ENCODE assay signal across 8 mouse cellular contexts in the genomic region with DNA sequence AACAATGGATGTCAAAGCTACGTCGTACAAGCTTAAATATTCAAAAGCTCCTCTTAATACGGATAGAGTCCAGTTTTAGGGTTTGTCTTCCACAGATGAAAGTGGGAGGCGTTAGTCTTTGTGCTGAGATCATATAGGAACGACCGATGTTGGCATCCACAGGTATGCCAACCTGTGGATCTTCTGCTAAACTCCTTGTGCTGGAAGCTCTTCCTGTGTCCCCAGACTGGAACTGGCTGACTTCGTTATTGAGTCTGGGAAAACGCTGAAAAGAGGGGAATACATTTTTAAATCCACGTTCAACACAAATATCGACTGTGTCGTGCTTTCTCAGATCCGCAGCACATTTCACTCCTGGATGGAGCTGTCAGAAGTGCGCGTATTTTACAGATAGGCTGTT. TPM values are rescaled to one million over a fixed set of nuclear protein-coding genes. Genes with fewer than 3 reads are reported as not detected.
DNase-seq lines count a peak whose midpoint lies in the region; ATAC-seq and TF ChIP-seq lines count a peak whose summit lies in the region.

No protein-coding gene starts in this region.

- no peak for TF ChIP-seq CTCF in bone marrow, adult 2 months (IDR thresholded peaks at IDR 0.05; ENCODE audit: control insufficient read depth, insufficient read depth, low read length)
- TF ChIP-seq CTCF in olfactory bulb, adult 2 months (IDR thresholded peaks at IDR 0.05; ENCODE audit: insufficient read depth, low read depth, low read length): no peak

- no peaks in the 10 kb centered on the region for H3K9me3 ChIP-seq in forebrain, embryonic 16.5 days (ENCODE audit: control insufficient read depth, low read length)
- H3K9me3 ChIP-seq in limb, embryonic 13.5 days: no peaks in the 10 kb centered on the region

- no peaks in the 10 kb centered on the region for H3K27me3 ChIP-seq in forebrain, embryonic 16.5 days (replicated peaks; ENCODE audit: control insufficient read depth, insufficient read depth, low read length)
- H3K27me3 ChIP-seq in limb, embryonic 13.5 days: no peaks in the 10 kb centered on the region

- no peaks in the 10 kb centered on the region for H3K36me3 ChIP-seq in forebrain, embryonic 16.5 days (ENCODE audit: control insufficient read depth, insufficient read depth)
- H3K36me3 ChIP-seq in limb, embryonic 13.5 days: peaks cover 23% of the 10 kb centered on the region

- TF ChIP-seq POLR2A in bone marrow, adult 2 months (IDR thresholded peaks at IDR 0.05; ENCODE audit: borderline replicate concordance, control insufficient read depth, low read depth, low read length): no peak
- no peak for TF ChIP-seq POLR2A in olfactory bulb, adult 2 months (IDR thresholded peaks at IDR 0.05; ENCODE audit: insufficient read depth, low read depth, low read length)

- ATAC-seq in forebrain, embryonic 16.5 days: no peak; the same call in 1 of the 2 replicates
- 0 out of 2 replicates have a peak, but pooled peaks have one; percentile 43 for ATAC-seq in limb, embryonic 13.5 days (ENCODE audit: low FRiP score, low read depth)

- WGBS in bone marrow, adult 2 months: 3% methylated on average over 14 of the region's 14 CpGs
- 7% methylated on average over 14 of the region's 14 CpGs for WGBS in forebrain, embryonic 16.5 days
- WGBS in limb, embryonic 13.5 days: 9% methylated on average over 14 of the region's 14 CpGs
- WGBS in olfactory bulb, adult 2 months: 3% methylated on average over 14 of the region's 14 CpGs

- peak overlapping the region; percentile 93 for H3K4me3 ChIP-seq in bone marrow, adult 2 months (replicated peaks; ENCODE audit: control insufficient read depth, low read depth, low read length)
- H3K4me3 ChIP-seq in forebrain, embryonic 16.5 days (replicated peaks; ENCODE audit: low read length): peak overlapping the region; percentile 96
- H3K4me3 ChIP-seq in limb, embryonic 13.5 days: peak overlapping the region; percentile 91
- peak overlapping the region; percentile 71 for H3K4me3 ChIP-seq in olfactory bulb, adult 2 months (ENCODE audit: insufficient read depth, low read depth, low read length)

- no peaks in the 10 kb centered on the region; the same call in 1 of the 2 replicates for H3K4me1 ChIP-seq in bone marrow, adult 2 months (ENCODE audit: control insufficient read depth, insufficient read depth, low read length)
- H3K4me1 ChIP-seq in forebrain, embryonic 16.5 days (replicated peaks; ENCODE audit: control insufficient read depth, insufficient read depth, low read length): peaks cover 10% of the 10 kb centered on the region
- peaks cover 13% of the 10 kb centered on the region for H3K4me1 ChIP-seq in limb, embryonic 13.5 days
- no peaks in the 10 kb centered on the region for H3K4me1 ChIP-seq in olfactory bulb, adult 2 months (ENCODE audit: control insufficient read depth, insufficient read depth, low read length)

- peak overlapping the region; percentile 63 for H3K27ac ChIP-seq in bone marrow, adult 2 months (ENCODE audit: control insufficient read depth, insufficient read depth, low read depth, low read length, poor library complexity)
- H3K27ac ChIP-seq in forebrain, embryonic 16.5 days (ENCODE audit: low read length): peak overlapping the region; percentile 88
- H3K27ac ChIP-seq in limb, embryonic 13.5 days: peak overlapping the region; percentile 89
- peak overlapping the region; percentile 57; the same call in 1 of the 2 replicates for H3K27ac ChIP-seq in olfactory bulb, adult 2 months (ENCODE audit: insufficient read depth, low read depth, low read length)

- peak; percentile 15 to 16 for DNase-seq in layer of hippocampus, postnatal 10 days (ENCODE audit: low spot score in 2 of 2)
- no peak for DNase-seq in layer of hippocampus, postnatal 14 days (ENCODE audit: low spot score in 2 of 2)
- no peak for DNase-seq in cerebellum, adult 9-11 months
- DNase-seq in ovary, postnatal 36 days (ENCODE audit: low spot score): no peak

- H3K4me2 ChIP-seq in forebrain, embryonic 16.5 days (ENCODE audit: low read length): peak overlapping the region; percentile 85
- peak overlapping the region; percentile 75 for H3K4me2 ChIP-seq in limb, embryonic 13.5 days (replicated peaks)

- peak overlapping the region; percentile 79 for H3K9ac ChIP-seq in forebrain, embryonic 16.5 days (replicated peaks; ENCODE audit: low read depth, low read length)
- H3K9ac ChIP-seq in limb, embryonic 13.5 days: peak overlapping the region; percentile 78

RNA-seq across cellular contexts. Expression of gene Cox7a2, which starts 0.4 kb away (rescaled TPM):
- 100 to 1,000 TPM; 306 to 341 TPM for total RNA-seq in layer of hippocampus, postnatal 10 days (2021)
- 100 to 1,000 TPM; 382 to 395 TPM for total RNA-seq in layer of hippocampus, postnatal 14 days (2021)
- polyA plus RNA-seq in bone marrow, adult 2 months (2011; ENCODE audit: insufficient read depth, insufficient read length, low replicate concordance, missing spikeins): 214 and 333 TPM in 2 replicates
- 656 and 665 TPM in 2 replicates for polyA plus RNA-seq in forebrain, embryonic 16.5 days (2015; fragmentation: Nextera tagmentation; extraction: Ambion mirVana)
- 622 and 629 TPM in 2 replicates for polyA plus RNA-seq in limb, embryonic 13.5 days (2015; fragmentation: Nextera tagmentation; extraction: Ambion mirVana)
- not detected in 2 replicates for polyA plus RNA-seq in olfactory bulb, adult 2 months (2012; ENCODE audit: insufficient read depth, insufficient read length, low replicate concordance, missing spikeins)

RNA-seq across cellular contexts. Expression of gene Tmem30a, which starts 33.2 kb away (rescaled TPM):
- 100 to 1,000 TPM; 165 to 176 TPM for total RNA-seq in layer of hippocampus, postnatal 10 days (2021)
- 100 to 1,000 TPM; 203 to 209 TPM for total RNA-seq in layer of hippocampus, postnatal 14 days (2021)
- polyA plus RNA-seq in bone marrow, adult 2 months (2011; ENCODE audit: insufficient read depth, insufficient read length, low replicate concordance, missing spikeins): 13.1 and 19.3 TPM in 2 replicates
- polyA plus RNA-seq in forebrain, embryonic 16.5 days (2015; fragmentation: Nextera tagmentation; extraction: Ambion mirVana): 114 and 125 TPM in 2 replicates
- polyA plus RNA-seq in limb, embryonic 13.5 days (2015; fragmentation: Nextera tagmentation; extraction: Ambion mirVana): 51.4 and 54.5 TPM in 2 replicates
- polyA plus RNA-seq in olfactory bulb, adult 2 months (2012; ENCODE audit: insufficient read depth, insufficient read length, low replicate concordance, missing spikeins): 112 and 381 TPM in 2 replicates

RNA-seq across cellular contexts. Expression of gene Col12a1, which starts 41.4 kb away (rescaled TPM):
- 10 to 100 TPM; 10.9 to 15.5 TPM for total RNA-seq in layer of hippocampus, postnatal 10 days (2021)
- total RNA-seq in layer of hippocampus, postnatal 14 days (2021): 1 to 10 TPM; 8.8 to 8.9 TPM
- 2.8 and 6.5 TPM in 2 replicates for polyA plus RNA-seq in bone marrow, adult 2 months (2011; ENCODE audit: insufficient read depth, insufficient read length, low replicate concordance, missing spikeins)
- 6.8 and 9.5 TPM in 2 replicates for polyA plus RNA-seq in forebrain, embryonic 16.5 days (2015; fragmentation: Nextera tagmentation; extraction: Ambion mirVana)
- polyA plus RNA-seq in limb, embryonic 13.5 days (2015; fragmentation: Nextera tagmentation; extraction: Ambion mirVana): 87.8 and 99.8 TPM in 2 replicates
- not detected in 2 replicates for polyA plus RNA-seq in olfactory bulb, adult 2 months (2012; ENCODE audit: insufficient read depth, insufficient read length, low replicate concordance, missing spikeins)

Comparison
In these comparisons a context has a peak if more than half of its experiments do, and no peak if none do; other contexts are left out.
1. DNase-seq: peak in layer of hippocampus, postnatal 10 days (2 of 2); none in layer of hippocampus, postnatal 14 days (0 of 2), cerebellum, adult 9-11 months (single experiment) and ovary, postnatal 36 days (single experiment).
2. Peak in every context shown above with its lines, with median percentiles within 50 percentile points of each other: H3K27ac ChIP-seq and H3K4me3 ChIP-seq.